Mouse (Mus musculus) embryo, embryonic 10.5 days (tissue): ENCODE data around the gene Gstp3.
A peak's percentile ranks its signal among the peaks of the same experiment; 100 is the strongest.

Experiments
- DNase-seq: peaks from one replicate; pipeline ENCODE4 v3.0.0-alpha.2; 2015; ENCODE audit warnings: low spot score

Gstp3 gene

GRCm38 (mm10) chr19:4059069-4059740, at the start of gene Gstp3:
Gene Gstp3 (minus strand): TSS chr19:4059569.
- no peak for DNase-seq

- DNase-seq: no peak
Observed at GRCm38 (mm10) chr19:4108535-4108934, 49.2 kb upstream of the Gstp3 start.

GRCm38 (mm10) chr19:4106654-4107053, 47.3 kb upstream of the Gstp3 start:
- no peak for DNase-seq

GRCm38 (mm10) chr19:4104675-4105194, 45.4 kb upstream of the Gstp3 start:
- no peak for DNase-seq

DNA sequence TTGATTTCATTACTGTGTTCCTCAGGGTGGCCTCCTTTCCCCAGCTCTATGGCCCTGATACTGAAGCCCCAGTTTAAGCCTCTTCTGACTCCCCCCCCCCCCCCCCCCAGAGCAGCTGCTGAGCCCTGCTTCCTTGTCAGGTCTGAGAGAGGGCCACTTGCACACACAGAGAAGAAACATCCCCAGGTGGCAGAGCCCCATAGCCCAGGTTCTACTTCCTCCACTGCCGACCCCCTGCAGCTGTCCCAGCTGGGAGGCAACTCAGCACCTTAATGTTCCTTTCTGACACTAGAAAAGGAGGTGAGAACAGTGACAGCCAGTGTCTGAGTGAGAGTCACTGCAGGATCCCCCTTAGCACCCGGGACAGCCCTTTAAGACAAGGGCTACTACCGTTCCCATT, 44.4 kb upstream of the Gstp3 start:
- no peak for DNase-seq

DNA sequence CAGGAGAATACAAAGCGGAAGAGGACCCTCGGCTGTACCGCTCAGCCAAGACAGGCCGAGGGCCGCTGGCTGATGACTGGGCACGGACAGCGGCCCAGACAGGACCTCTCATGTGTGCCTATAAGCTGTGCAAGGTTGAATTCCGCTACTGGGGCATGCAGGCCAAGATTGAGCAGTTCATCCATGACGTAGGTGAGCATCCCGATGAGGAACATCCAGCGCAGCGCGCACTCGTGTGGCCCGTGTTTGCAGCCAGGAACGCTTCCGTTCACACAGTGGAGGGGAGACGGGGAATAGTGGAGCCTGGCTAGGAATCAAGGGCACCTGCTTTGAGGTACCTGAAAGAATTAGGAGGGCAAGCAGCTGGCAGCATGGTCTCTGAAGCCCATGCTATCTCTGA, 43.9 kb upstream of the Gstp3 start:
- DNase-seq: no peak

- no peak for DNase-seq
Observed at GRCm38 (mm10) chr19:4102626-4103025, 43.3 kb upstream of the Gstp3 start.

GRCm38 (mm10) chr19:4102049-4102448, 42.7 kb upstream of the Gstp3 start:
- DNase-seq: no peak

GRCm38 (mm10) chr19:4101466-4101865, 42.1 kb upstream of the Gstp3 start:
- no peak for DNase-seq

DNA sequence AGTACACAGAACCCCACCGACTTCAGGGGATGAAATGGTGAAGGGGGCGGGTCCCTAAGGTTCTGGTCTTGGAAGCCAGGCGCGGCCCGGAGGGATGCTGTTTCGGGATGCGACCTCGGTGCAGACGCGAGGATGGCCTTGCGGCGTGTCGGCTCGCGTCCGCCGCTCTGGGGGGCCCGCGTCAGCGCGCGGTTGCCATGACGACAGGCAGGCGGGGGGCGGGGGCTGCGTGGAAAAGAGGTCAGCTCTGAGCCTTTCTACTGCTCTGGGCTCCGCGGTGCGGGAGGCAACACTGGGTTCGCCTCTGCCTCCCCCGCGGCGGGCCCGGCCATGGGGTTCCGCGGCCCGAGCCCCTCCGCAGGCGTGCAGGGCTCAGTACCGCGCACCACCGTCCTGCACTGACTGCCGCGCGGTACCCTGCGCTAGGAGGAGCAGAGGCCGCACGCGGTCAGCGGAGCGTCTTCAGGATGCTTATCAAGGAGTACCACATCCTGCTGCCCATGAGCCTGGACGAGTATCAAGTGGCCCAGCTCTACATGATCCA, 41.4 kb upstream of the Gstp3 start:
- no peak for DNase-seq

DNA sequence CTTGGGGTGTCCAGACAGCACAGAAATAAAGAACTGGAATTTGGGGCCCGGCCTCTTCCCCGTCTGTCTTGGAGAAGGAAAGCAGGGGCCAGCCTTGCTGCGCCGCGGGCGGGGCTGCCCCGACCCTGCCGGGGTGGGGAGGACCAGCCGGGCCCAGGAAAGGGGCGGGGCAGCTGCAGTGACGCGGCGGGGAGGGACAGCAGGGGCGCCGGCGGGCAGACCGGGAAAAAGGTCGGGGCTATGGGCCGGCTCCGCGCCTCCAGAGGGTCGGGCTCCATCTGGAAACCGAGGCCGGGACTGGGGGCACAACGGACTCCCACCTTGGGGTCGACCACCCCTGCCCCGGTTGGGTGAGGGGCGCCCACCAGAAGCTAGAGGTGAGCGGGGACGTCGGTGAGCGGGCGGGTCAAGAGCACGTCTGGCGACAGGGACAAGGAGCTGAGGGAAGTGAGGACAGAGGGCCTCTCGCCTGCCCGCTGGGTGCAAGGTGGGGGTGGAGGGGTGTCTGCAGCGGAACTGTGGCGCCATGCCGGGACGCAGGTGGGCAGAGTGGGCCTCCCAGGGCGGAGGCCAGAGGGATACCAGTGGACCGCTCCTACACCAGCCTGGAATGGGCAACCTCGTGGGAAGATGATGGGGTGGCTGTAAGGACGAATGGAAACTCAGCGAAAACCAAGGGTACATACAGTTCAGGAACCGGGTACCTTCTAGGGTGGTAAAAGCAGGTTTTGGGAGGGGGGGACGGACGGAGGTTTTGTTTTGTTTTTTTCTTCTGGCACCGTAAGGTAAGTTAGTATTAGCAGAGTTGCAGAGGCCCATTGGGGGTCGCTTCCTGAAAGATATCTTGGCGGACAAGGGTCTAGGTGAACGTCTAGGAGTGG, 40.7 kb upstream of the Gstp3 start, which contains the start of gene Pitpnm1:
TSS of gene Pitpnm1 (plus strand) at position 162 of the 881 bp plus-strand sequence.
- peak; percentile 50 for DNase-seq

GRCm38 (mm10) chr19:4099056-4099455, 39.7 kb upstream of the Gstp3 start:
- peak; percentile 93 for DNase-seq

- no peak for DNase-seq
Observed at GRCm38 (mm10) chr19:4098426-4098825, 39.1 kb upstream of the Gstp3 start.

DNA sequence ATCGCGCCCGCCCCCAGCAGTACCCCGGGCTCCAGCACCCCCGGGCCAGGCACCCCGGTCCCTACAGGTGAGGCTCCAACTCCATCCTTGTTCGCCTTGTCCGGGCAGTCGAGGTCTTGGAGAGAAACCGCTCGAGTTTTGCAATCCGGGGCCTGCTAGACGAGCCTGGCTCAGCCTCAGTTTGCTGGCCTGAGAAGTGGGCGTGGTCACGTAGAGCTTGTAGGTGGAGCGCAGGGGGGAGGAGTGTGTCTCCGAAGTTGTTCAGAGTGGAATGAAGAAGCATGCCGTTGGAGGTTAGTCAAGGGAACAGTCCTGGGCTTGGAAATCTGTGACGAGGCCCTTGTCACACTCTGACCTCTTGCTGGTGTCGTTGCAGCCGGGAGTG, 38.1 kb upstream of the Gstp3 start:
- peak; percentile 77 for DNase-seq

GRCm38 (mm10) chr19:4096642-4097440, 37.5 kb upstream of the Gstp3 start, which contains the start of gene Cdk2ap2:
Gene Cdk2ap2 (plus strand): TSS chr19:4097182.
- peak; percentile 99 for DNase-seq

DNA sequence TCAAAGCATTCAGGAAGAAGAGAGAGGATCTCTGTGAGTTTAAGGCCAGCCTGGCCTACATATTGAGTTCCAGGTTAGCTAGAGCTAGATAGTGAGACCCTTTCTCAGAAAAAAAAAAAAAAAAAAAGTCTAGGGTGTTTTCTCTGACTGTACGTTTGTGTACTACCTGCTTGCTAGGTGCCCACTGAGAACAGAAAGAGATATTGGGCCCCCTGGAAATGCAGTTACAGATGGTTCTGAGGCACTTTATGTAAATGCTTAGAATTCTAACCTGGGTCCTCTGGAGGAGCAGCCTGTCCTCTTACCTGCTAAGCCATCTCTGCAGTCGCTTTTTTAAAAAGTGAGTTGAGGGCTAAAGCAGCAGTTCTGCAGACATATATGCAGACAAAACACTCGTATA, 36.4 kb upstream of the Gstp3 start:
- DNase-seq: no peak

DNA sequence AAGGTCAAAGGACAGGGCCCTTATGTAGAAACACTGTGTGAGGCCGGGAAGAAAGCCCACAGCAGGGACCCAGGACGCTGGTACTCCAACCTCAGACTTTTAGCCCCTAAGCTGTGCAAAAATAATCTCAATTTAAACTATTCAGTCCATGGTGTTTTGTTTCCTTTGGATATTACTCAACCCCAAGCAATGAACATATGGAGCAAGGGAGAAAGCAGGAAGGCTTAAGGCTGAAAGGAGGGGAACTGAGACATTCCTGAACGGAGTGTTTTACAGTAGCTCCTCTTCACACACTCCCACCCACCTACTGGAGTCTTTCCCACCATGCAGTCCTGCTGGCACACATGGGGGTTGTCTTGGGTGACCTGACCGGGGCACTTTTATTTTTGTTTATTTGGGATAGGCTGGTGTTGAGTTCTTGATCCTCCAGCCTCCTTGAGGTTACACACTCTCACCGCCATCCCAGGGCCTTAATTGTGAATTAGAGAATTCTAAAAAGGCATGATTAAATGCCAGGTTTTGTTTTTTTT, 35.5 kb upstream of the Gstp3 start:
- DNase-seq: no peak

- DNase-seq: no peak
Observed at GRCm38 (mm10) chr19:4094348-4094747, 35.0 kb upstream of the Gstp3 start.

- DNase-seq: no peak
Observed at GRCm38 (mm10) chr19:4093772-4094171, 34.4 kb upstream of the Gstp3 start.

GRCm38 (mm10) chr19:4092750-4093149, 33.4 kb upstream of the Gstp3 start:
- no peak for DNase-seq

GRCm38 (mm10) chr19:4091383-4091782, 32.0 kb upstream of the Gstp3 start:
- no peak for DNase-seq

DNA sequence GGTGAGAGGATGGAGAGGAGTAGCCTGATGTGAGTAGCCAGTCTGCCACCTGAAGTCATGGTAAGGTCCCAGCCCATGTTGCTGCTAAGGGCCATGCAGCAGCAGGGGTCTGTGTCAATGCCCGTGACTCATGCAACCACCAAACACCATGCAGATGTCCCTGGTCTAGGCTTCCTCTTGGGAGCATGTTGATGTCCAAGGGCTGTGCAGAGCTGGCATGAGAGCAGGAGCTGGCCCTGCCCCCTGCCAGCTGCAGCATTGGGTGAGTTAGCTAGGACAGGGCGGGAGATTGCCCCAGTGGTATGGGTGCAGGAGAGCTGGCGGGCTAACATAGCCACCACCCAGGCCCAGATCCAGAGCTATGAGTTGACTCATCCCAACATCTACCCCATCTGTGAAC, 31.1 kb upstream of the Gstp3 start:
- no peak for DNase-seq
